Mouse (Mus musculus) thymus, postnatal 14 days (tissue): ENCODE measurements at regions not wholly inside any gene's neighbourhood (a gene's known extent, or its start where the extent isn't known, plus 50 kb on each side); places are given as distances from the start of the nearest gene placed in this dataset.
"Not testable (repeated sequence)": the region's sequence is repeated elsewhere in the genome, so short reads cannot be mapped to it uniquely, and the experiment has no call there.

Experiments
- DNase-seq: peaks from one replicate; pipeline ENCODE4 v3.0.0; 2021

DNA sequence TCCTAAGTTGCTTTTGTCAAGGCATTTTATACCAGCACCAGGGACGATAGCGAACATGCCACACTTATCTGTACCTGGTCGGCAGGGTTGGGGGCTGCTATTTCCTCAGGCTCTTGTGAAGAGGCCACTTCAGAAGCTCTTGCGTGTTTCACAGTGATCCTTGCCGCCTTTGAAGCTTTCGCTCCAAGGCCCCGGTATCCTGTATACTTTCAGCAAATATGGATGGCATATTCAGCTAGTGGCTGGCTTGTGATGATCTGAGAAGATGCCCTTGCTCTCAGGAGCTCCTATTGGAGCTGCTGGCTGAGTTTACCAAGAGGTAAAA lies 186.8 kb downstream of the 1810013L24Rik start:
- DNase-seq = no peak

DNA sequence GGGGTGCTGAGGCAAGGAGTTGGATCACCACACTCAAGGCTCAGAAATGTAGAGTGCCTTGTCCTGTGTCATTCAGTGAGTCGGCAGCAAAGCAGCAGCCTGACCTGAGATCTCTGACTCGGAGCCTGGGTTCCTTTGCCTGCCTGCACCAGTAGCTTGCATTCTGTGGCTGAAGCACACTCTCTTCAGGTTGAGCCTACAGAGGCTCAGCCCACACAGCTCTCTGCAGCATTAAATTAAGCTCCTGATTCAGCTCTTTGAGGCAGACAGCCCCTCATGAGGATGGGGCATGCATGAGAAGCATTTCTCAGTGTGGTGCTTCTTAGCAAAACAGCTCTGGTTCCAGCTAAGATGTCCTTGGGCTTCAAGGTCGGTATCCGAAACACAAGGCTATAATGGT lies 200.8 kb downstream of the 1810013L24Rik start:
- no peak for DNase-seq

- no peak for DNase-seq
These were observed 213.4 kb downstream of the 1810013L24Rik start for GRCm38 (mm10) chr16:9043271-9043670.

- no peak for DNase-seq
These were observed 217.0 kb downstream of the 1810013L24Rik start for GRCm38 (mm10) chr16:9046864-9047263.

- no peak for DNase-seq
These were observed 224.5 kb downstream of the 1810013L24Rik start for GRCm38 (mm10) chr16:9054415-9054814.

DNA sequence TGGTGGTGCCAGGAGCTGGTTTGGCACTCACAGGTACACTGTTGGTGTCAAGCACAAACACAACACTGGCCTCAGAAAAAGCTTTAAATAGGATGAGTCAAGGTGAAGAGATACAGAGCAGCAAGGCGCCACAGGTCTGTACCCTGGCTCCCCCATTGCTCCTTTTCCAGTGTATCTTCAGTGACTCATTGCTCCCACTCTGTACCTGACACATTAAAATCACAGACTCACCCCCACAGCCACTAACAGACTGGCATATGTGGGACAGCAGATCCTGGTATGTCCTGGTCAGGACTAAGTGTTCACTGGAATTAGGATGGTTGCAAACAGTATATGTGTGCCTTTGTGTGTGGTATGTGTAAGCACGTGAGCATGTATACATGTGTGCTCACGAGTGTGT lies 226.5 kb downstream of the 1810013L24Rik start:
- DNase-seq = no peak

- no peak for DNase-seq
These were observed 241.6 kb downstream of the 1810013L24Rik start for GRCm38 (mm10) chr16:9071526-9071925.

- DNase-seq = not testable (repeated sequence)
These were observed 242.1 kb downstream of the 1810013L24Rik start for GRCm38 (mm10) chr16:9071956-9072355.

- DNase-seq = no peak
These were observed 244.4 kb downstream of the 1810013L24Rik start for GRCm38 (mm10) chr16:9074295-9074694.

DNA sequence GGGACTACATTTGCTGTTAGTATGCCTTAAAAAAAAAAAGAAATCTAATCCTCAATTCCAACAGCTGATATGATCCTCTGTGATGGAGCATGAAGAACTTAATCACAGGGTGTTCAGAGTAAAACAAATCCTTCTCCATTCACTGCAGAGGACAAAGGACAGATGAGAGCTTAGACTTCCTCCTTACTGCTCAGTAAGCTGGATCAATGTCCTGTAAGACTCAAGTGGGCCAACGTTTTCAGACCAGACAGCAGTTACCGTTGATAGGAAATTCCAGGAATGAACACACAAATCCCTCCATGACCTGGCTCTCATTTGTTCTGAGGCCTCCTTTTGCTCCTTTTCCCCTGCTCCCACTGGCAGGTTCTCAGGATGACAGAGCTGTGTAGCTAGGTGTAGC lies 247.6 kb downstream of the 1810013L24Rik start:
- no peak for DNase-seq

GRCm38 (mm10) chr16:9078405-9078942 lies 248.6 kb downstream of the 1810013L24Rik start:
- DNase-seq = no peak

GRCm38 (mm10) chr16:9083040-9083439 lies 253.1 kb downstream of the 1810013L24Rik start:
- DNase-seq = no peak

- no peak for DNase-seq
These were observed 253.8 kb downstream of the 1810013L24Rik start for GRCm38 (mm10) chr16:9083740-9084139.

DNA sequence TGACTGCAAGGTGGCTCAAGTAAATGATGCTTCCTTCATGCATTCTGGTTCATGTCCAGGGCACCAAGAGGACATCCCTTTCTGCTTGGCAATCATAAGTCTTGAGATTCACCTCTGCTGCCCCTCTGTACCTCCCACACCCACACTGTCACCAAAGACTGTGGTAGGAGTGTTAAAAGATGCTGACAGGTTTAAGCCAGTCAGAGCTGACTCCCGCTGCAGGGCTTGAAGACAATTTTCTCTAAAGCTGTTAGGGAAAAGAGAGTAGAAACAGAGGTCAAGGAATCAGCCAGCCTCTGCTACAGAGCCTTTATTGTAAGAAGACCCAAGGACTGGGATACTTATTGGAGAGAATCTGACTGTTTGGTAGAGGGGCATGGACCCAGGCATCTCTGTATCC lies 254.7 kb downstream of the 1810013L24Rik start:
- no peak for DNase-seq

DNA sequence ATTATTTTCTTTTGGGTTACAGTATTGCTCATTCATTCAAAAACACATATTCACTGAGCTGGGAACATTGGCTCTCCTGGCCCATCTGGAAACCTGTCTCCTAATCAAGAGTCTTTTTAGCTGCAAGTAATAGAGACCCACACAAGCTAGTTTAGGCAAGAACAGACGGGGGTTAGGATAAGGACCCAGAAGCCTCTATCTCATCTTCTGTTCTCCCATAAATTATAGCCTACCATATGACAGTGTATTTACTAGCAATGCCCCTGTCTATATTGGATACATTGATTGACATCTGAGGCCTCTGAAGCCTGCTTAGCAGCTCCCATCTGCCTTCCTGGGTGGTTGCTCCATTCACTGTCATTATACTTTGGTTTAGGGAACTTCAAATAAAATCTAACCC lies 255.2 kb downstream of the 1810013L24Rik start:
- no peak for DNase-seq

- DNase-seq = no peak
These were observed 256.1 kb downstream of the 1810013L24Rik start for GRCm38 (mm10) chr16:9085977-9086376.

GRCm38 (mm10) chr16:9091790-9092189 lies 261.9 kb downstream of the 1810013L24Rik start:
- no peak for DNase-seq

DNA sequence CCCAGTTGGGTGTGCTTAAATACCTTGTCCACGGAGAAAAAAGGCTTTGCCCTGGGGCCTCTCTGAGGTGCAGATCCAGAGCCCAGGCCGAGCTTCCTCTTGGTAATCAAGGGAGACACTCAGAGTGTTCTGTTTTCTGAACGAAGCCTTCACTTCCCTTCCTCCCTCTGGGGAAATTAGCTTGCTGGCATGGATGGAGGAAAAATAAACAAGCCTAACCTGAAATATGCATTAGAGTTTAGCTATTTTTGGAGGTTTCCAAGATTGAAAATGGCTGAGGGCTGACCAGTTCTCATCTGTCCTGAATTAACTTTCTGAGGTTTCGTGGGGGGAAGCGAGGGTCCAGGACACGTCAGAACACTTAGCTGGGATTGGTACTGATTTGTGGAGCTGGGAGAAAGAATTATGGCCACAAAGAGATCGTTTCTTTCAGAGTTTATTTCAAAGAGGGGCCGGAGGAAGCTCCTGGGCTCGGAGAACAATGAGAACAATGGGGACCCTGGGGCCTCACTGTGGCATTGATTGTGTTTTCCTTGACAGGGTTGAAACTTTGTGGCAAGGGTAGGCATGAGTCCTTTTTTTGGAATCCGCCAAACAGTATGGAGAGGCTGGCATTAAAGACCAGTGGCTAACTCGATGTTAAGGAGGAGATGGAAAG lies 262.4 kb downstream of the 1810013L24Rik start:
- no peak for DNase-seq

GRCm38 (mm10) chr16:9093593-9093992 lies 263.7 kb downstream of the 1810013L24Rik start:
- no peak for DNase-seq

DNA sequence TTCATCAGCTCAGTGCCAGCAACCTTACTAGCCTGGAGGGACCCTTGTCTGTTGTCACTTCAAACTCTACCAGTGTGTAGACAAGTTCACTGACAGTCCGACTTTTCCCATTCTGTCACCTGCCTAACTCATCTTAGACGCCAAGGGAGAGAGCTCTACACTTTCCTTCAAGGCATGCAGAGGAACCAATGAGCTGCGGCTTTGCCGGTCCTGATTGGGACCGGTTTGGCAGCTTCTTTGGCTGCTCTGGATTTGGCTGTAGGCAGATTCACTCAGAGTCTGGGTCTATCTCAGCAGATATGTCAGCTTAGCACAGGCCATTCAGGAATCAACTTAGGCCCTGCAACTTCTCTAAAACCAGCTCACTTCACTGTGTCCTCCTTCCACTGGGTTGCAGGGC lies 264.3 kb downstream of the 1810013L24Rik start:
- no peak for DNase-seq

GRCm38 (mm10) chr16:9106211-9106610 lies 276.3 kb downstream of the 1810013L24Rik start:
- DNase-seq = no peak

DNA sequence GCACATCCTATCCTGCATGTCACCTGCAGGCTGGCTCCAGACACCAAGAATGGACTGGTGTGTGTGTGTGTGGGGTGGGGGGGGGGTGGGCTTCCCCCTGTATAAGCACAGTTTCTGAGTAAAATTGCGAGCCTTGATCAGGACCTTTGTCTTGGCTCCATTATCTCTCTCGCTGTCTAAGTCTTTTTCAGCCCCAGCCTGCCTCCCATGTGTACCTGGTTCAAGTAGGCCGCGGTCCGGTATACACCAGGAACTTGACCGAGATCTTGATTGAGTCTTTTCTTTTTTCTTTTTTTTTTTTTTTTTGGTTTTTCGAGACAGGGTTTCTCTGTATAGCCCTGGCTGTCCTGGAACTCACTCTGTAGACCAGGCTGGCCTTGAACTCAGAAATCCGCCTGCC lies 276.8 kb downstream of the 1810013L24Rik start:
- not testable (repeated sequence) for DNase-seq

DNA sequence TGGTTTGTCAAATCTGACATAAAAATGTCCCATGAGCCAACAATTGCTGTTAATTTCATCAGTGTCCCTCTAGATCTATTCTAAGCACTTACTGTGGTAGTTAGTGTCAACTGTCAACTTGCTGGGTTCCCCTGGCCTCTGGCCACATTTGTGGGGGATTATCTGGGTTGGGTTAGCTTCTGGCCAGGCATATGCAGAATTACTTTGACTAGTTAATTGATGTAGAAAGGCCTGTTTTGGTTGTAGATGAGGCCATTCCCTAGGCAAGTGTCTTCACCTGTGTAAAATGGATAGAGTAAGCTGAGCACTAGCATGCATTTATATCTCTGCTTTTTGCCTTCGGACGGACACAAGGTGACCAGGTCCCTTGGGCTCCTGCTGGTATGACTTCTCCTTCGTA lies 283.9 kb downstream of the 1810013L24Rik start:
- no peak for DNase-seq

- DNase-seq = no peak
These were observed 285.6 kb downstream of the 1810013L24Rik start for GRCm38 (mm10) chr16:9115548-9115947.

DNA sequence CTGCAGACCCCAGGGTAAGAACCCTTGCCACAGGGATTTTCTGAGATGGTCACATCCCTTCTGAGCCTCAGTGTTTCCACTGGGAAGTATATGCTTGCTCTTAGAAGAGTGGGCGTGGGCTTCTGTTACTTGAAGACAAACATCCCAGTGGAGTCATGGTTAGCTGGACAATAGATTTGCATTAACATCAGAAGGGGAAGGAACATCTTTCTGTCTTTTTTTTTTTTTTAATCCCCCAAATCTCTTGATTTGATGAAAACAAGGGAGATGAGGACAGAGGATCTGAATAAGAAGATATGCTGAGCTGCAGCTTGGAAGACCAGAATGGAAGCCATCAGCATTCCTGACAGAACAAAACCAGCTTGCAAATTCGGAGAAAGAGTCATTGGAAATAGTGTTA lies 291.7 kb downstream of the 1810013L24Rik start:
- DNase-seq = no peak
